Mouse (Mus musculus) ovary, adult 18-20 months (tissue): Measurements from ENCODE around the gene Psmb7.

ENCODE experiments used
- DNase-seq: peaks from one replicate; pipeline ENCODE4 v3.0.0; 2022; ENCODE audit warnings: low spot score, mixed read lengths

Psmb7 gene

DNA sequence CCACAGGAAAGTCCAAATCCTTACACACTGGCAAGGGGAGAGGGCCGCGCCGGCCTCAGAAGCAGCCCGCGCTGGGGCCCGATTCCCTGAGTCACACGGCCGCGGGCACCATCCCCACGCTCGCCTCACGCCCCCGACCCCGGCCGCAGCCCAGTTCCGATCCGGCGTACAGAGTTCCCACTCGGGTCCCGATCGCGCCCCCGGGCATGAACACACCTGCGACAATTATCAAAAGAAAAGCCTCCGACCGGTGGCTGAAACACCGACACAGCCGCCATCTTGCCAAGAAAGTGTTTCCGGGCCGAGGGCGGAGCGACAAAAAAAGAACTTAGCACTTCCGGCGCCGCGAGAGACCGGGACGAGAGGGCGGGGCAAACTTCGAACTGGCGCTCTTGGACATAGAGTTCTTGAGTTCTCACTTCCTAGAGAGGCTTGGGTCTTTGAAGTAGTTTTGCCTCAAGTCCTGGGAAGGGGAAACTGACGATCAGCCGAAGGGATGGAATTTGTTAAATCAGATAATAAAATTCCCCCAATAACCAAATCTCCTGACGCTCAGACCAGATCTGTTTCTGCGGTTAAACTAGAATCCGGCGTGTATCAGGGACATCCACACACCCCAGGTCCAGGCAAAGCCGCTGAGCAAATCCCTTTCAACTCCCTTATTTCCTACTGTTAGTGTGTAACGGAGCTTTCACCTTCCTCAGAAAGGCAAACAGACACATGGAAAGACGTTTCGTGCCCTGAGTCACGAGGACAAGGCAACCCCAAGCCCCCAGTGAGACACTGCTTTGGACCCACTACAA is at the start of gene Psmb7:
TSS of gene Psmb7 (minus strand) at position 463 of the 803 bp plus-strand sequence.
- DNase-seq = peak; percentile 80

DNA sequence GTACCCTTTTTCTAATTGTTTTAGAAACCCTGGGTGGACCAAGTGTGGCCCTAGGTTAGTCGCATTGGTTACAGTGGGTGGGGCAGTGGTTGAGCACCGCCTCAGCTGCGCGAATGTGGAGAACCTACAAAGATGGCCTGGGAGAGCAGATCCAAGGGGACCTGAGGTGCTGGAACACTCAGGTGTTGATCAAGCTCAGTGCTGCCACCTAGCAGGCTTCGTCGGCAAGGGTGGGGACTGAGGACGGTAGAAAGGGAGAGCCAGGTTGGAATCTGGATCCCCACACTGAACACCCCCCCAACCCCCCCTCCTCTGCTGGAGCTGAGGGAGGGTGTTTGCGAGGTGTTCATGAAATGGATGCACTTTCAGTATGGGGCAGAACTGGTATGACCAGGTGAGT is 47.7 kb upstream of the Psmb7 start:
- no peak for DNase-seq

DNA sequence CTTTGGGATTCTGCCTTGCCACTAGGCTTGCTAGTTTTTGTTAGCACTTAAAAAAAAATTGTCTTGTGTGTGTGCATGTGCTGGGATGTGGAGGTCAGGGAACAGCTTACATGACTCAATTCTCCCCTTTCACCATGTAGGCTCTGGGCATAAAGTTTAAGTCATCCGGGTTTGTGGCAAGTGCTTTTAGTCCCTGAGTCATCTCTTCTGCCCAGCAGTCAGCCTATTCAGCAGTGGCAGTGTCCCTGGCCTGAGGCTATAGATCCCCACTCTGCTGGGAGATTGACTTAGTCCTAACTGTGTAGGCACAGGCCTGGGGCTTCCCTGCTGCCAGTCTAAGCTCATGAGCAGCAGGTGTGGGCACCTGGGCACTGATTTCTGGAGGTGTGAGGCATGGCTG is 46.0 kb upstream of the Psmb7 start:
- no peak for DNase-seq

DNA sequence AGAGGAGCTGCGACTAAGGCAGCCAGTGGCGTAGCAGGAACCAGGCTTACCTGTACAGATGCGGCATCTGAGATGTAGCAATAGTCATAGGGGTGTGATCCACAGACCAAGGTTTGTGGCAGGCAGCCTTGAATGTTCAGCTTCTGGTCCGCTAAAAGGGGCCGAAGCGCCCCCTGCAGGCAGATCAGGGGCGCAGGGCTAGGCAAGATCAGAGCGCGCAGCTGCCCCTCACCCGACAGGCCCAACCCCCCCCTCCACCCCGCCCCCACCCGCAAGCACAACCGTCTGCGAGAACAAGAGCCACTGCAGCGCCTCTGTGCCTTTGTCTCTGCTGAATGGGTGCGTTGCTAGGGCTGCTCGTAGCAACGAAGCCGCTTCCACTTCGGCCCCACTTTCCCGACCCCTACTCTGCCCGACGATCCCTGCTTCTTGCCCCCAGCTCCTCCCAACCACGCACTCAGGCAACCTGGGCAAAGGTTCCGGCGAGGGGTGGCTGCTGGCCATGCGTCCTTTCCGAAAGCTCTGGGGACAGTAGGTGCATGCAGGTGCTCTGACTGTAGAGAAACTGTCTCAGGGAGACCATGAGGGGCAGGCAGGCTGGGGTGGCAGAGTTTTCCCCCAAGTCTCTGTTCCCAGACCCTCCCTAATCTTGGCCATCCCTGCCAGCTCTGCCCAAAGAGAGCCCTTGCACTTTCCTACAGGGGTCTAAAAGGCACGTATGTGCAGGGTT is 45.1 kb upstream of the Psmb7 start:
- no peak for DNase-seq

DNA sequence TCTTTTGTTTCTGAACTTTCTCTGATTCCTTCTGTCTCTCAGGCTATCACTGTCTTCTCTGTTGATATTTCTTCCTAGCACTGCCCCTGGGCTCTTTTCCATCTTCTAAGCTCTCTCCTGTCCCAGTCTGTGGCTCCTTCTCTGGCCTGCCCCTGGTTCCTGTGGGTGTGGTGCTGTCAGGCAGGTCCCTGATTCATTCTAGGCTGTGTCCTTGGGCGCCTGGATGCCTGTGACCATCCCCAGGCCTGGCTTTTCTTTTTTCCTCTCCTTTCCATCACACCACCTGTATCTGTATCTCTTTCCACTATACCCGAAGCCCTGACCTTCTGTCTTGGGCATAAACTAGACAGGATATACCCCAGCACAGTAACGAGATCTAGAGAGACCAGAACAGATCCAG is 41.9 kb upstream of the Psmb7 start:
- DNase-seq = no peak

DNA sequence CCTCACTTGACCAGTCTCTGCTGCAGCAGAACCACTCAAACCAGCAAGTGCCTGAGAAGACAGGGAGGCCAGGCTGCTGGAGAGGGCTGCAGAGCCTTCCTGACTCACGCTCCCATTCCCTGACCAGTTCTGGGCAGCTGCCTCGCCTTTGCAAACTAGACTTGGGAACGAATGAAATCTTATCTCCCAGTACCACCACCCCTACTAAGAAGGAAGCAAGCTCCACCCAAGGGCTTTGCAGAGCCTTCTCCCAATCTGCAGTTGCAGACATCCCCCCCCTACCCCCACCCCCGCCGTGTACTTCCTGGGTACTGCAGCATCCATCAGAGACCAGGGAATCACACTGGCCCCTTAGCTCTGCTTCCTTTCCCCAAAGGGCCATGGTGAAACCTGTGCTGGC is 39.2 kb upstream of the Psmb7 start:
- no peak for DNase-seq

DNA sequence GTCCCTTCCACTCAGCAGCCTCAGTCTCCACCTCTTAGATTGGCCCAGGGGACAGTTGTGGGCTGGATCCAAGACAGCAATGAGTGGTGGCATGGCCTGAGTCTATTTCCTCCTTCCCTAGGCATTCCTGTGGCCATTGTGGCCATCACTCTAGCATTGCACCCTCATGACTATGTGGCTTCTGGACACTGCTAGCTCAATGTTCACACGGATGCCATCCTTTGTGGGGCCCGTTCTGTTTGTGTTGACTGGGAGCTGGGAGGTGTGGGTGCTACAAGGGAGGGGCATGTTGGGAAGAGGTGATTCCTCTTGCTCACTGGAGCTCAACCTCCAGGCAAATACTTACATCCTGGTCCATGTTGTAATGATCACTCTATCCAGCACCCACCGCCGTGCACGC is 38.3 kb upstream of the Psmb7 start:
- no peak for DNase-seq

DNA sequence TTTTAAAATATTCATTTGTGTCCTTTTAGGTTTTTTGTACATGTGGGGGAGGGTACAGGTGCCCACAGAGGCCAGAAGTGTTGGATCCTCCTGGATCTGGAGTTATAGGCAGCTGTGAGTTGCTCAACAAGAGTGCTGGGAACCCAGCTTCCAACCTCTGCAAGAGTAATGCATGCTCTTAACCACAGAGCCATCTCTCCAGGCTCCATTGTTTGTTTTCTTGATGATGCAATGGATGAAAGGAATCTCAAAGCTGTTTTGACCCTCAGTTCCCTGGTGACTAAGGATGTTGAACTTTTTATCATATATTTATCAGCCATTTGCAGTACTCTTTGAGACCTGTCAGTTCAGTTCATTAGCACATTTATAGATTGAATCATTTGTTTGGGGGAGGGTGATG is 35.1 kb upstream of the Psmb7 start:
- DNase-seq = no peak

DNA sequence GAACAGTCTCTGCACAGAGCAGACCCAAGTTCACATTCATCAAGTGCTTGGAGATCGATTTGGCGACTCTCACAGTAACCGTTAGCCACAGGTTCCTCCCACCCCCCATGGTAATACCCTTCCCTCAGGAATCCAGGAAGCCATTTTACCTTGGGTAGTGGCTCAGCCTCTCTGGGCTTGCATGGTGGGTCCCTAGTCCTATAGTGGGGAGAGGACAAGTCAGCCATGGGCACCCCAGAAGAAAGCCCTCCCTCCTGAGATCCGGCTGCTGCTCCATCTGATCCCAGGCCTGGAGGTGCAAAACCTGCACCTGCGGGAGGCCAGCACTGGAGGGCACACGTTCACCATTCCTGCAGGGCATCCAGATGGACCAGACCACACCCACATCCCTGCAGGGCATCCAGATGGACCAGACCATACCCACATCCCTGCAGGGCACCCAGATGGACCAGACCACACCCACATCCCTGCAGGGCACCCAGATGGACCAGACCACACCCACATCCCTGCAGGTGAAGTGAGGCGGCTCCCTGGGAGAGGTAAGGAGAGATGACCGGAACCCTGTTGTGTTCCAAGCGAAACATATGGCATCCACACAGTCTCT is 31.6 kb upstream of the Psmb7 start:
- no peak for DNase-seq

DNA sequence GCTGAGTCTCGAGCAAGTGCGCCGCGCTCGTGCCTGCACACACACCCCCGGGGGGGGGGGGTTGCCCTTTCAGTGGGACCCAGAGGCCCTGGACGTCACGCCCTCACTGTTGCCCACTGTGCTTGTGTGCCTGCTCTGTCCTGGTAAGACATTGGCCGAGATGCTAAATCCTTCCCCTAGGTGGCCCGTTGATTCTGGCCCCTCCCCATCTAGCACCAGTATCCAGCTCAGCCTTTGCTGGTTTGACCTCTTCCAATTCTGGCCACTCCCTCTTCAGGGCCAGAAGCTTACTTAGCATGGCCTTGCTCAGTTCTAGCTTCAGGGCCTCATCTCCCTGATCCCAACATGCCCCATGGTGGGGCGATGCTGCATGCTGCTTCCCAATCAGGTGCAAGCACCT is 28.6 kb upstream of the Psmb7 start:
- DNase-seq = no peak

DNA sequence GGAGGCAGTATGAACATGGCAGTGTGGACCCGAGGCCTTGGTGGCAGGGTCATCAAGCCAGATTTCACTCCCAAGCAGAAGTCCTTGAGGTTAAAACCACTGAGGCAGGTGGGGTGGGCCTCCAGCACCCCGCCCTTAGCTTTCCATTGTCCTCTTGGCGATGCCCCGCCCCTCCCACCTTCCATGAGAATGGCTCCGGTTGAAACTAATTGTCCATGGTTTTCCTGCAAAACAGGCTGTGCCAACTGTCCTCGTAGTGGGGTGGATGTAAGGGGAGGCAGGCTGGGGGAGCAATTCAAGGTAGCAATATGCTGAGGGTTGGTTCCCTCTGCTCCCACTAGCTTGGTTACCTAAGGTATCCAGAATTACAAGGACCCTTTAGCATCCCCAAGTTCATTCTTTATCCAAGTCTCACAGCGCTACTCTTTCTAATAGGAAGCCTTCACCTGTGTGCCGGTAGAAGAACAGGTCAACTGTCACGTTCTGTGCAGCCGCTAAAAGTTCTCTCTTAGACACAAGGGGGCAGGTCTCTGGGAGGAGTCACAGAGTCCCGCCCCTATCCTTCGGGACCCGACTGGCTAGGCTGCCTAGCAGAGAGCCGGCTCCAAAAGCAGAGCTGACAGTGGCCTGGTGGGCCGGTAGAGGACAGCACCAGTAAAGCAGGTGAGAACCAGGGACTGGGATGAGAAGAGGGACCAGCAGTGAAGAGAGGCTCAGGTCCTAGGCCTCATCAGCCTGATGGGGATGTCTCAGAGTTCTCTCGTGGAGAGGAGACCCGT is 25.1 kb upstream of the Psmb7 start:
- no peak for DNase-seq

DNA sequence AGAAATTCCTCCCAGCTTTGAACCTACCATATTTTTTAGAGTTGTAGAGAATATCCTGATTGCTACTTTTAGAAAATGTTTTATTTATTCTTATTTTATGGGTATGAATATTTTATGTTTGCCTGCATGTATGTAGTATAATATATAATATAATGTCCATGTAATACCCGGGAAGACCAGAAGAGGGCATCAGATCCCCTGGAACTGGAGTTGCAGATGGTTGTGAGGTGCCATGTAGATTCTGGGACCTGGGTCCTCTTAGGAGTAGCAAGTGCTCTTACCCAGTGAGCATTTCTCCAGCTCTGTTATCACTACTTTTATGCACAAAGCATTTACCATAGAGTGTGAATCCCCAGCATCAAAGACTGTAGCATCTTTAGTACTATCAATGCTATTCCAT is 17.5 kb upstream of the Psmb7 start:
- DNase-seq = no peak

DNA sequence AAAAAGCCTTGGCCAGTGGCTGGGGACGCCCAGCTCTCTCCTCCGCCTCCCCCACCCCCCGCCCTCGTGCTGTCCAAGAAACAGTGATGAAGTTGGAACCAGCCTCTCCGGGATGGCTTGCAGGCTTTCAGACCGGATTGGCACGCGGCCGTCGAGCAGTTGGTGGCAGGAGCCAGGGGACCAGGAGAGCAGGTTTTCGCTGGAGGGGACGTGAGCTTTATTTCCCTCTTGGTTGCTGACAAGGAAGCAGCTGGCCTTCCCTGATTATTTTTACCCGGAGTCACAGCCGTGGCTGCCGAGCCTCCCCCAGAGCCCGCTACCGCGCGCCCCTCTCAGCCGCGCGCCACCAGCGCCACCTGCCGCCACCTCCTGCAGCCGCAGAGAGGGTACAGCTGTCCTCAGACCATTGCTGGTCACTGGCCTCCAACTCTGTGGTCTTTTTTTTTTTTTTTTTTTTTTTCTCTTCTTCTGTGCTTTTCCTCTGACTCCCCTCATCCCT is 14.5 kb upstream of the Psmb7 start:
- DNase-seq = peak; percentile 55

DNA sequence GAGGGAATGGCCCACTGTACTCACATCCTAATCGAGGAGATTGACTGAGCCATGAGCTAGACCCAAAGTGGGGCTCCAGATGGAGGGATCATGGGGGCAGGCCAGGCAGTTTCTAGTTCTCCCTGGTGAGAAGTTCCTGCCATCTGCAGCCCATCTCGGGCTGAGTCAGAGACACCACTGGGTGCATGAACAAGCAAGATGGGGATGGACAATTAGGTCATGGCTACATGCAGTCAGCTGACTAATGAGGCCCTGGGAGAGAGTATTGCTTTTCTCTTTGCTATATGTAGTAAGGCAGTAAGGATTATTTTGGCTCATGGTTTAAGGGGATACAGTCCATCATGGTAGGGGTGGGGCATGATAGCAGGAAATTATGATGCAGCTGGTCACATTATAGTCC is 9.8 kb upstream of the Psmb7 start:
- DNase-seq = no peak

DNA sequence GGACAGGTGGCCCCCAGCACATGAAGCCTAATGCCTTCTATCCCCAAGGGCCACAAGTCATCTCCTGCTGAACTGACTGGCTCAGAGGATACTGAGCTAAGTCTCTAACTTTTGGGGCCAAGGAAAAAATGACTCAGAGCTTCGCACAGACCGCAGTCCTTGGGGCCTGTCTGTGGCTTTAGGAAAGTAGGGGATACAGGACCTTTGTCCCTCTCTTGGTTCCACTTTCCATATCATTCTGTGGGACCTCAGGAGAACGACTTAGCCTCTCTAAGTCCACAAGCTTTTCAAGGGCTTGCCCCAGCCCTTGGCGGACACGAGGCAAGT is 9.4 kb upstream of the Psmb7 start:
- DNase-seq = no peak

DNA sequence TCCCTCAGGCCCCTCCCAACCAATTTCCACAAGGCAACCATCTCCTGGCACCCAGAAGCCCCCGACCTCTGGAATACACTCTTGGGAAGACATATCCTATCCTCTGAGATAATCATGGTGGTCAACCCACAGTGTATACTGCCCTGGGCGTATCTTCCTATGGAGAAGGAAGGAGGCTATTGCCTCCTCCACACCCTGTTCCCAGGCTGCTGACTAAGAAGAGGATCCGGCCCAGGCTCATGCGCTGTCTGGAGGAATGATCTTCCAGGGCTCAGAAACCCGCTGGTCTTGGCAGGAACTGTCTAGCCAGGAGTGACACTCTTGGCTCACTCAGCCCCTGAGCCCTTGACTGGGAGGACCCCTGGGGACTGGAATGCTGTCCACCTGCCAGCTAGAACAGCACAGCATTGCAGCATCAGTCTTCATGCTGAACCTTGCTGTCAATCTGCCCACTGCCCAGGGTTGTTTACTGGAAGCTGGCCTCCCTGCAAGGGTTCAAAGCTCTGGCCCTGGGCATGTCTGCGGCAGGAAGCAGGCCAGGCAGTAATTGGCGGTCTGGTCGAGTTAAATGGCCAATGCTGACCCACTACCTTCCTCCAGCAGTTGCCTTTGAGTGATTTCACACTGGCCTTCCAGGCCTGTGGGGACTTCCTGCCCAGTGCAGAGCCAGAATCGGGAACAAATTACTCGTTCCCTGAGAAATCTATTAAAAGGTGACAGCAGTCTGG is 8.8 kb upstream of the Psmb7 start:
- DNase-seq = no peak

DNA sequence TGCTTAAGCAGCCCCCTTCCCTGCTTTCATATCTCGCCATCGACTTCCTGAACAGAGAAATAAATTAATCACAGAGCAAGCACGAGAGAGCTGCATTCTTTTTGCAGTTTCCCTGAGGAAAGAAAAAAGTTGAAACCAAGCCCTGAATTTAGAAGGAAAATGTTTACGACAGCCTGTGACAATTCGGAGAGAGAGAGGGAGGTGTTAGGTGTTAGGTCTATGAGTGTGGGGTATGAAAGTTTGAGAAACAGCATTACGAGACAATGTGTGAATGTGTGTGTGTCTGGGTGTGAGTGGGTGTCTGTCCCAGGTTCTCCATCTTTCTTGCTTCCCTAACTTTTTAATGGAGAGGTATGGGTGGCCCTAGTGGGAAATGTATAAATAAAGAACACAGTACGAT is 8.2 kb upstream of the Psmb7 start:
- no peak for DNase-seq

DNA sequence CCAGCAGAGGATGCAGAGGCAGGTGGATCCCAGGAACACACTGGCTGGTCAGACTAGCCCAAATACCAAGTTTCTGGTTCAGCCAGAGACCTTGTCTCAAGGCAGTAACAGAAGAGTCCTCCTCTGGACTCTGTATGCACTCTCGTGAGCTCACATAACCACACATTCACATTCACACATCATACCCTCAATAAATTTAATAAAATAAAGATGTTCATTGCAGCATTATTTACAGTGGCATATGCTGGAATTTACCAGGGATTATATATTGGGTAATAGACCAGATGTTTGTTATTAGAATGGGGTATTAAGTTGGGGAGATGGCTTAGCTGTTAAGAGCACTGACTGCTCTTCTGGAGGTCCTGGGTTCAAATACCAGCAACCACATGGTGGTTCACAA is 6.5 kb upstream of the Psmb7 start:
- no peak for DNase-seq

DNA sequence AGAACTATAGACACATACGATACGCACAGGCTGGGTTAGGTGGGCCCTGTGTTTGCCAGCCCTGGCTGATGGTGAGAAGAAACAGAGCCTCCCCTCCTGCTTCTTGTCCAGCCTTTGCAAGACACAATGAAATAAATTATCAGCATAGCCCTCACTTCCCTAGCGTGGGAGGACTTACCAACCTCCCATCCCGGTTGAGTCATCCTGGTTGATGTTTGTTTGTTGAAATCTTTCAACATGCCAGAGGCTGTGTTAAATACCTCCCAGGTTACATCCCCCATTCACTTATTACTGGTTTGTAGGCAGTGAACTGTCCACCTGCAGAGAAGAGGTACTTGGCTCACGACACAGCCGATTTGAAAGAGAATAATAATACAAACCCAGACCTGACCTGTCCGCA is 3.8 kb upstream of the Psmb7 start:
- no peak for DNase-seq

DNA sequence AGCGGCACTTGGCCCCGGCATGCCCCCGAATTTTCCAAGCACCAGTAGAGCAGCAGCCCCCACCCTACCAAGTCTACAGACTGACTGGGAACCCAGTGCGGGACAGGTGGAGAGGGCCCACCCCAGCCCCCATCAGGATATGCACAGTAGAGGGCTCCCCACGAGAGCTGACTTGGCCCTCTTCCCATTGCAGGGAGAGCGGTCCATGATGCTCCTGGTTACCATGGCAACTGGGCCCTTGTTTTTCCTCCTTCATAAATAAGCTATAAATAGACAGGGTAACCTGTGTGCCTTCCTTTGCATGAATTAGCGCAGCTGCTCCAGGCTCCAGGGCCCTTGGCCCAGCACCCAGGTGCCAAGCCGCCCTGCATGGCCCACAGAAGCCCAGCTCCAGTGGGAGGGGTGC is 3.3 kb upstream of the Psmb7 start:
- no peak for DNase-seq

DNA sequence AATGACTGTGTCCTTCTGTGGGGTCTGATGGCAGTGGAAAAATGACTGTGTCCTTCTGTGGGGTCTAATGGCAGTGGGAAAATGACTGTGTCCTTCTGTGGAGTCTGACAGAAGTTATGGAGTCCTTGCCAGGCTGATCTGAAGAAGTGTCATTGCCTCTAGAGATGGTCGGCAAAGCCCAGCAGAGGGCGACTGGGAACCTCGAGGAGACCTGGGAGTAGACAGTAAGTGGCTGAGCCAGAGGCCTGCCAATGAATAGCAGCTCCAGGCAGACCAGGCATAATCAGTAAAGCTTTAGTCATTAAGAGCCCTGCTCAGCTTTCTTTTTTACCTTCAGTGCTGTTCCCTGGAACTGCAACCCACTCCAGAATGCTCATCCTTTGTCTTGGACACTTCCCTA is 2.0 kb upstream of the Psmb7 start:
- peak; percentile 64 for DNase-seq

DNA sequence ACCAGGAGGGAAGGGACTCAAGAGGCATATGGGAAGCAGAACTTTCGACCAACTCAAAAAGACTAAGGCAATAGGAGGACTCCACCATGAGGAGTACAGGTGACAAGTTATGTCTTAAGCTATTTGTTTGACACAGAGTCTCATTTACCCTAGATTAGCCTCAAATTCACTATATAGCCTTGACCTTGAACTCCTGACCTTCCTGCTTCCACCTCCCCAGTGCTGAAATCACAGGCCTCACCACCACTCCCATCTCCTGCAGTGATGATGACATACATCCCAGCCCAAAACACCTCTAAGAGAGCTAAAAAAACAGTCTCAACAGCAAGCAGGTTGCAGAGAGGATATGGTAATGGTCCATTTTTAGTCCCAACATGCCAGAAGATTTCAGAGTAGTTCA is 2.1 kb downstream of the Psmb7 start:
- DNase-seq = no peak
